Mouse (Mus musculus) stomach, postnatal 0 days (tissue): ENCODE data around the gene Hacl1.

Experiments
- CTCF ChIP-seq: IDR thresholded peaks from 2 replicates; pipeline ENCODE4 v1.5.1; 2016; ENCODE audit warnings: antibody characterized with exemption, low read depth, mild to moderate bottlenecking, moderate library complexity
- EP300 ChIP-seq: optimal IDR thresholded peaks from 2 replicates; pipeline ENCODE3; 2016; ENCODE audit warnings: antibody characterized with exemption

GRCm38 (mm10) chr14:31654816-31655215, 13.7 kb upstream of the Hacl1 start:
- TF ChIP-seq EP300 (no peak), CTCF (no peak)
